Mouse (Mus musculus): ENCODE measurements around the gene Prim2.

DNA sequence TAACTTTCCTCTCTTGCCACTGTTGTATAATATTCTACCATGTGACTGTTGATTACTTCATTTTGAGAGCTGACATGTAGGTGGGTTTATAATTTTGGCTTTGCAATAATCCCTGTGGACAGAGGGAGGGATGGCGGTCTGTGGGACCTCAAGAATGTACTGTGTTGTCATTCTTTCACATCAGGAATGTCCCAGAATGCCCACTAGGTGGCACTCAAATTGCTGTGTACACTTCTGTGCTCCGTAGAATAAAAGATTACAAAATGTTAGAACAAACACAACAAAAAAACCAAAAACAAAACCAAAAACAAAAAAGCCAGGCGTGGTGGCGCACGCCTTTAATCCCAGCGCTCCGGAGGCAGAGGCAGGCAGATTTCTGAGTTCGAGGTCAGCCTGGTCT, 14.9 kb upstream of the Prim2 start:
- no peak for TF ChIP-seq GATA1 (IDR thresholded peaks at IDR 0.05; ENCODE audit: borderline replicate concordance, low read length)
- peak; percentile 43; the same call in 1 of the 2 replicates for TF ChIP-seq CTCF (IDR thresholded peaks at IDR 0.05; ENCODE audit: low read depth, low read length)
